ENCODE assay signal across 23 mouse cellular contexts in the genomic region with DNA sequence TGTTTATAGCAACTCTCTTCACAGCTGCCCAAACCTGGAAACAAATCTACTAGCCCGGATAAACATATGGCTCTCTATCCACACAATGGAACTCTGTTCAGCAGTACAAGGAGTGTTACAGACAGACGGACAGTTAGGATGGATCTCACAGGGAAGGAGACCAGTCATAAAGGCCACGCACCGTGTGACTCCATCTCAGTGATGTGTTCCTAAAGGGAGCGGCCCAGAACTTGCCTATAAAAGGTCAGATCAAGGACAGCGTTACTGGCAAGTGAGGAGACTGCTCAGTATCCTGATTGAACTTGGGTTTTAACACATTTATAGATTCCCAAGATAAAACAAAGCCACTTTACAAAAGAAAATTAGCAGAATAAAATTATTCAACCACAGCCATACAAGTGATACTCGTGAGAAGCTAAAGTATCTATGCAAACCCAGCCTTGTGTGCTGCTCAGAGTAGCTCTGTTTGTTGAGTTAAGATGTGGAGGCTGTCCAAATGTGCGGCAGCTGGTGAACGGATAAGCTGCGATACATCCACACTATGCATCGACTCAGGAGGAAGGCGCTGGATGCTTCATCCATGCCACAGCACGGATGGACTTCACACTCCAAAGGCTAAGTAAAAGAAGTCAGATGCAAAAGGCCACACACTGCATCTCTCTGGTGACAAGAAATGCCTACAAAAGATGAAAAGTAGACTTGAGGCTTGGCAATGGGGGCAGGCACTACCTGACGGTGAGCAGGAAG.
DNase-seq lines count a peak whose midpoint lies in the region; ATAC-seq lines count a peak whose summit lies in the region.
"Had no signal": no experiment of that assay in that cellular context is flagged by ENCODE, and none has a peak within 500 bp of the region (broad histone marks: within the 10 kb centered on the region; RNA-seq: fewer than 3 reads in every experiment).

No protein-coding gene starts in this region.

- WGBS in forebrain, embryonic 14.5 days, result 82% methylated on average over 14 of the region's 14 CpGs
- 91% methylated on average over 14 of the region's 14 CpGs for WGBS in forebrain, embryonic 11.5 days

- ATAC-seq in forebrain, embryonic 14.5 days, result no peak
- ATAC-seq in forebrain, embryonic 11.5 days (replicated peaks; ENCODE audit: low FRiP score), result no peak
- no peak for ATAC-seq in granulocyte monocyte progenitor cell, adult 5-6 weeks (replicated peaks; ENCODE audit: poor library complexity, severe bottlenecking)
- ATAC-seq: activated CD4-positive, CD25-positive, alpha-beta regulatory T cell, adult 4 months; hindbrain, postnatal 0 days; midbrain, embryonic 15.5 days had no signal

- no peaks in the 10 kb centered on the region for H3K4me1 ChIP-seq in forebrain, embryonic 14.5 days (ENCODE audit: control insufficient read depth, insufficient read depth, low read length)
- H3K4me1 ChIP-seq in forebrain, embryonic 11.5 days (replicated peaks; ENCODE audit: control insufficient read depth, insufficient read depth, low read length), result no peaks in the 10 kb centered on the region
- H3K4me1 ChIP-seq: embryonic facial prominence, embryonic 13.5 days; heart, embryonic 13.5 days; liver, embryonic 13.5 days had no signal

- H3K27ac ChIP-seq in forebrain, embryonic 14.5 days (ENCODE audit: low read depth, low read length), result no peak overlapping the region
- no peak overlapping the region for H3K27ac ChIP-seq in forebrain, embryonic 11.5 days (ENCODE audit: low read depth, low read length)
- H3K27ac ChIP-seq: embryonic facial prominence, embryonic 13.5 days; heart, embryonic 13.5 days; hindbrain, postnatal 0 days; limb, embryonic 12.5 days; liver, embryonic 13.5 days; midbrain, embryonic 15.5 days had no signal

- no peaks in the 10 kb centered on the region for H3K9me3 ChIP-seq in forebrain, embryonic 14.5 days (replicated peaks; ENCODE audit: control insufficient read depth, low read length)
- no peaks in the 10 kb centered on the region for H3K9me3 ChIP-seq in forebrain, embryonic 11.5 days (ENCODE audit: control insufficient read depth, low read length)
- H3K9me3 ChIP-seq: embryonic facial prominence, embryonic 13.5 days; heart, embryonic 13.5 days; limb, embryonic 12.5 days; liver, embryonic 13.5 days; megakaryocyte, embryonic 14.5 days; midbrain, embryonic 15.5 days had no signal

- H3K9ac ChIP-seq in forebrain, embryonic 14.5 days (ENCODE audit: low read length), result no peak overlapping the region
- no peak overlapping the region for H3K9ac ChIP-seq in forebrain, embryonic 11.5 days (ENCODE audit: low read length)
- H3K9ac ChIP-seq: embryonic facial prominence, embryonic 13.5 days; heart, embryonic 13.5 days; limb, embryonic 12.5 days; liver, embryonic 13.5 days; midbrain, embryonic 15.5 days had no signal

- no peaks in the 10 kb centered on the region for H3K27me3 ChIP-seq in forebrain, embryonic 14.5 days (replicated peaks; ENCODE audit: control insufficient read depth, insufficient read depth, low read length)
- no peaks in the 10 kb centered on the region for H3K27me3 ChIP-seq in forebrain, embryonic 11.5 days (ENCODE audit: control insufficient read depth, insufficient read depth, low read length)
- H3K27me3 ChIP-seq: embryonic facial prominence, embryonic 13.5 days; heart, embryonic 13.5 days; liver, embryonic 13.5 days; megakaryocyte, embryonic 14.5 days; midbrain, embryonic 15.5 days had no signal

- peak; percentile 15 for DNase-seq in forebrain, embryonic 14.5 days (ENCODE audit: low spot score)
- no peak for DNase-seq in forebrain, embryonic 11.5 days (ENCODE audit: low spot score)
- DNase-seq in left cerebral cortex, adult 18-20 months (ENCODE audit: low spot score in 2 of 2), result peak; percentile 47 to 55
- DNase-seq in left cerebral cortex, postnatal 10 days (ENCODE audit: extremely low spot score in 1 of 2, low spot score in 2 of 2), result no peak
- DNase-seq in brain, adult 2 months (ENCODE audit: low read depth, low spot score), result peak; percentile 76
- DNase-seq in right cerebral cortex, postnatal 14 days, result peak; percentile 39
- DNase-seq: B cell, adult 2 months; cerebellum, adult 8-10 months; gastrocnemius, postnatal 25 days; heart, postnatal 4 days; kidney, adult 2 months; kidney, postnatal 25 days; layer of hippocampus, postnatal 36 days; liver, embryonic 13.5 days; thymus, postnatal 4 days had no signal

- intact Hi-C loops in left cerebral cortex, postnatal 10 days (cut with DNase I), result no loop called here

- no peak overlapping the region for H3K4me3 ChIP-seq in forebrain, embryonic 14.5 days (ENCODE audit: low read depth, low read length)
- H3K4me3 ChIP-seq in forebrain, embryonic 11.5 days (ENCODE audit: low read depth, low read length), result no peak overlapping the region
- H3K4me3 ChIP-seq: embryonic facial prominence, embryonic 13.5 days; heart, embryonic 13.5 days; limb, embryonic 12.5 days; liver, embryonic 13.5 days; megakaryocyte, embryonic 14.5 days; midbrain, embryonic 15.5 days had no signal

- no peak overlapping the region for H3K4me2 ChIP-seq in forebrain, embryonic 14.5 days (ENCODE audit: low read length)
- H3K4me2 ChIP-seq in forebrain, embryonic 11.5 days (ENCODE audit: low read depth, low read length, severe bottlenecking), result no peak overlapping the region
- H3K4me2 ChIP-seq: embryonic facial prominence, embryonic 13.5 days; heart, embryonic 13.5 days; limb, embryonic 12.5 days; liver, embryonic 13.5 days; midbrain, embryonic 15.5 days had no signal

- no peaks in the 10 kb centered on the region for H3K36me3 ChIP-seq in forebrain, embryonic 14.5 days (ENCODE audit: control insufficient read depth, insufficient read depth, low read length)
- H3K36me3 ChIP-seq in forebrain, embryonic 11.5 days (ENCODE audit: control insufficient read depth, insufficient read depth, low read length), result no peaks in the 10 kb centered on the region
- H3K36me3 ChIP-seq: embryonic facial prominence, embryonic 13.5 days; heart, embryonic 13.5 days; limb, embryonic 12.5 days; liver, embryonic 13.5 days; midbrain, embryonic 15.5 days had no signal

Comparison
In these comparisons a context has a peak if more than half of its experiments do, and no peak if none do; other contexts are left out.
1. DNase-seq: peak in forebrain, embryonic 14.5 days (single experiment), left cerebral cortex, adult 18-20 months (2 of 2), brain, adult 2 months (single experiment) and right cerebral cortex, postnatal 14 days (single experiment); none in forebrain, embryonic 11.5 days (single experiment) and left cerebral cortex, postnatal 10 days (0 of 2).